Mouse (Mus musculus) right cerebral cortex, postnatal 36 days (tissue): Measurements from ENCODE around the gene Gm45062.

Experiments
- DNase-seq, 2 experiments: peaks; one replicate each; pipeline ENCODE4 v3.0.0; 2022; ENCODE audit warnings: low spot score in 2 of 2, mixed read lengths in 1 of 2

The Gm45062 gene

DNA sequence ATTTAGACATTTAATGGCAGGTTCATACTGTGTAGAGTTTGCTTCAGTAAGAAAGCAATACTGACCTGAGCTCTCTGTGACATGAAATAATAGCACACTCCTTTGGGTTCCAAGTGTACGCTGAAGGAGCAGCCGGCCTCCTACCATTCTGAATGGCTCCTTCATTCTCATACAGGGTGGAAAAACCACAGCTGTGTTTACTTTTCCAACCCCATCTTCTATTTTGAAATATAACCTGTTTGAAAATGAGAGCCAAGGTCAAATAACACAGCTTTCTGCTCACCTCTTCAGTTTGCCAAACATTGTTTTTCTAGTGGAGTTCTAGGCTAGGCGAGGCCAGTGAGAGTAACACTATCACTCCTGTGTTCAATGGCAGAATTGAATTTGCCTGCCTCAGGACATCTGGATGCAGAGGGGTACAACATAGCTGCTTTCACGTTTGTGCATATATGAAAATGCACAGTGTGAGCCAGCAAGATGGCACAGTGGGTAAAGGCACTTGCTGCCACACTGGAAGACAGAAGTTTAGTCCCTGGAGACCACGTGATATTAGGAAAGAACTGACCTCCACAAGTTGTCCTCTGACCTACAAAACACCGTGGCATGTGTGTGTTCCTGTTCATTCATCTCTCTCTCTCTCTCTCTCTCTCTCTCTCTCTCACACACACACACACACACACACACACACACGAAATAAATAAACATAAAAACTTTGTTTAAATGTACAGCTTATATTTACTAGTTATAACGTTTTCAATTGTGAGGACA is 157.7 kb downstream of the Gm45062 start:
- no peak for DNase-seq

DNA sequence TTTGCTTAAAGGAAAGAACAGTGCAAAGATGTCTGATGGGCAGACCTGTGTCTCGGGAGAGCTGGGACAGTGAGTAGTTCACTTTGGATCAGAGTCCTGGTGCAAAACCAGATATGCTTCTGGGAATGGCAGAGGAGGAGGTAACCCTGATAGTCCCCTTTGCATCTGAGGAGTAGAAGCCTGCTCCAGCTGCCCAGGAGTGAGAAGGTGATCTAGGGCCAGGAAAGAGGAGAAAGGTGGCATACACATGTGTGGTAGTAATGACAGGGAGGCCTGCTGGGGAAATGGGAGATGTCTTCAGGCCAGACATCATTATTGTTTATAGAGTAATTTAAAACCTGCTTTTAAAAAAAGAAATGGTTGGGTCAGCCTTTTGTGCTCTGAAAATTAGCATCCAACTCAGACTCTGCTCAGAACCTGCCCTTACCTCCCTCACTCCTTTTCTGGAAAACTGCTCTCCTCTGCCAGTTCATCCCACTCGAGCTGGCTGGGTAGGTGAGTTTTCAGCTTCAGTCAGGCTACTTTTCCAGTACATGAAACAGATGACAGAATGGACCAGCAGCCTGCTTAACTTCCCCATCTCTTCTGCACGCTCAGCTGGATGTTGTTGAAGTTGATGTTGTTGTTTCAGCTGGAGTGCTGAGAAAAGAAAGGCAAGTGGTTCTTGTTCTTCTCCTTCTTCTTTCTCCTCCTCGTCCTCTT is 160.4 kb downstream of the Gm45062 start:
- DNase-seq: no peak

DNA sequence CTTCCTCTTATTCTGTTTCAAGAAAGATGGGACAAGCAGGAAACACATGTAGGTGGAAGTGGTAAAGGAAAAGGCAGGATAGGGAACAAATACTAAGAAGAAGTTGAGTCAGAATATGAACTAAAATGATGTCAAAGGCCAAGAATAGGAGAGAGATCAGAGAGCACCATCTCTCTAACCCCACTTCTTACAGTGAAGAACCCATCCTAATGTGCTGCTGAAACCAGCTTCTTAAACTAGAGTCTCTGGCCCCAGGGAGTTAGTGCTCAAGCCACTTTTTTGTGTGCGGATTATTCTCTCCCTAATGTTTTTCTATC is 160.9 kb downstream of the Gm45062 start:
- no peak for DNase-seq

DNA sequence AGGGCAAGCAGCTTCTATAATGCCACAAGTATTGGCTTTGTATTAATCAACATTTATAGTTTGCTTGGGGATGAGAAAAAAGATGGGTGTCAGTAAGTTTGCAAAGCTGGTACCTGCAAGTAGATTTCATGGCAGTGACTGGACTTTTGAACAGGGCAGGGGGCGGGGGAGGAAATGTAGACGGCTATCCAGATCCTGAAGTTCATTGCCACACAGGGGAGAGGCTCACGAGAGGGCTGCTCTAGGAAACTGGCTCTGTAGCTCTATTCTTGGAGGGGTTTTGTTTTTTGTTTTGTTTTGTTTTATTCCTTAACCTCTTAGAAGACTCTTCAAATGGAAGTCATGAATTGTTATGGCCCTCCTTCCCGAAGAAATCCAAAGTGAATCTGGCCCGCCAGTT is 162.2 kb downstream of the Gm45062 start:
- no peak for DNase-seq

DNA sequence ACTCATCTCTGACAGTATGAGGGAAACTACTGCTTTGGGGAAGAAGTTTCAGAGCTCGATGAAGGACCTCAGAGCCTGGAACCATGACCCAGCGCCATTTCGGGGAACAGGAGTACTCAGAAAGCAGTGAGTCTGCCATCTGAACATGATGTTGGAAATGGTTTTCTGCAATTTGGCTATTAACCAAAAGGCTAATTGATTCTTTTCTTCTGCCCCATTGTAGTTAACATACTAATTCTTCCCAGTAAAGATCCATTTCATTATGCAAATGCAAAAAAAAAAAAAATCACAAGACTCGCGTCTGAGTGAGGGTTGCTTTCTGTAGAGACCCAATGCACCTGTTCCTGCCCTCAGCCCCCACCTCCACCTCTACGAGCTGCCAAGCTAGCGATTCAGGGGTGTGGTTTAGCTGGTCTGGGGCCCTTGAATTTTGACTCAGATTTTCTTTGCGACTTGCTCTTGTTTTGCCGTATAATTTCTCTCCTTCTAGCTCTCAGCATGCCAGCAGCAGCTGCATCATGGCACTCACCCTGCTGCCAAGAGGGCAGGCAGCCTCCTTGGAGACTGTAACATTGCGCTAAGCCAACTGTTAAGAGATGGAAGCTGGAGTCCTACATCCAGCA is 162.8 kb downstream of the Gm45062 start:
- DNase-seq: no peak

DNA sequence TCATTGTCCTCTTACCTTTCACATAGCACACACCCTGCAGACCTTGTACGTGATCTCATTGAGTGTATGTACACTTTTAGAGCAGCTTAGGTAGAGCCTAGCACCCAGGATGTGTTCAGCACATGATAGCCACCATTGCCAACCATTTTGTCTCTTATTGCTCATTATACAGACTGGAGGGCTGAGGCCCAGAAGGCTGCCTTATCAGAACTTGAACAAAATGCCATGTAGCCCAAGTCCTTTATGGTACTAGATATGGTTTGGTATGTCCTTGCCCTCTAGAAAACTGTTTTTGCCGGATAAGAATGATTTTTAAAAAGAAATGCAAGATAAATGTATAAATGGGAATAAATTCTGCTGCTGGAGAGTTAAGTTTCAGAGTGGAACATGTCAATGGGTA is 163.9 kb downstream of the Gm45062 start:
- no peak for DNase-seq

DNA sequence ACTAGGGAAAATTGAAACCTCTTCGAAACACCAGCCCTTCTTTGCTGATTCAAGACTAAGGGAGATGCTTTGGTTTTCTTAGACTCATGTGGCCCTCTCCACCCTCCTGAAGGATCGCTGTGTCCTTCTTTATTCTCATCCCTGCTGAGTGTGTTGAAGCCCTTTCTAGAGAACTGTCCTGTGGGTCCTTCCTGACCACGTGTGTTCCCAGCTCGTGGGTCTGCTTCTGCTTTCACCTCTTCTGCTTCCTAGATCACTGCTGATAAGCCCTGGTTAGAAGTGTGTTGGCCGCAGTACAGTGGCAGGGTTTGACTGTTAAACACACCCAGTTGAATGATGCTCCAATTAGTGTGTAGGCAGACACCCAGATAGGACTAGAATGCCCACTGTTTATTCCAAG is 168.4 kb downstream of the Gm45062 start:
- no peak for DNase-seq

DNA sequence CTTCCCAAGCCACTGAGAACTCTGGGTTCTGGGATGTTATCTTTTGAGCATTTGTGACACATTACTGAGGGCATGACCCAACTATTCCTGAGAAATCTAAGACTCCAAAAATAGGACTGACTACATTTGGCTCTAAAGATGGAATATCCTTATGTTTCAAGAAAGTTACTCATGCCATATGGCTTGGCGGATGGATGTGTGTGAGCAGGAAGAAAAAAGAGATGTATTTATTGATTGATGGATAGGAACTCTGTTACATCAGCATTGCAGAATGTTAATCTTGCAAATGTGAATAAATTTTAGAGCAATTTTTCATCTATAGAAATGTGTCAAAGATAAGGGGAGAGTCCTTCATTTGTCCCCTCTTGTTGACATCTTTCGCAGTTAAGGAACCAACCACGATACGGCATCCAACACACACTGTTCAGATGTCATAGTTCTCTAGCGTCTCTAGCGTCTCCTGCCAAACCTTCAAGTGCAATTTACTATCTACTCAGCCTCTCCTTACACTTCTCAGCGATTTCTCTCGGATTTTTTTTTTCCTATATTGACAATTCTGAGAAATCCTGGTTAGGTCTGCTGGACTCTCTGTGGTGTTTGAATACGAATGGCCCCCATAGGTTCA is 171.5 kb downstream of the Gm45062 start:
- no peak for DNase-seq

DNA sequence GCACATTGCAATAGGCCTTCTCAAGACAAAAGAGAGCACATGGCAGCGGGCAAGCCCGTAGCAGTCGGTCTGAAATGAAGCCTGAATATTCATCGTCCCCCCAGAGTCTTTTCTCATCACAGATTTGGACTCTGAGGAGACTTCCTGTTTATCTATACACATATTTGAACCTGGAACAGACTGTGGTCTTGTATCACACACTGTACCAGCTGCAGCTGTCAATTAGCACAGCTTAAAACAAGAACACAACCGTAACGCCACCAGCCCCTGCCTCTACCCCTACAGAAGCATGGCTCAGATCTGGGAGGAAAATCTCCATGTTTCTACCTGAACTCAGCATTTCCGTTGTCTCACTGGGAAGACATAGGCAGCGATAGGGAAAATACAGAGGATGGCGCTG is 173.9 kb downstream of the Gm45062 start:
- DNase-seq: no peak

DNA sequence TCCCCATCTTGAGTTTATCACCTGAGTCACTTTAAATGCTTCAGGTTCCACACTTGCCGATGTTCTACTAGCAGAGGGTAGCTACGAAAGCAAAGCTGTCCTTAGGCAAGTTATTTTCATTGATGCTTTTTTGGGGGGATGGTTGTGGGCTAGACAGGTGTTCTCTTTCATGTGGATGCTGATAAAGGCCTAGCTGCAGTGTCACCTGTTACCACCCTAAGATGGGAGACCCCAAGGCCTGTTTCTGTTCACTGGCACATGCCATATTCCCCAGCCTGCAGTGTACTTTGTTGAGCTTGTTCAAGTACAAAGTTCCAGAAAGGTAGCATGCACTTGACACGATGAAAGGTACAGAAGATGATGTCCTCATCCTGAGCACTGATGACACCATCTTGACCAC is 178.7 kb downstream of the Gm45062 start:
- no peak for DNase-seq

DNA sequence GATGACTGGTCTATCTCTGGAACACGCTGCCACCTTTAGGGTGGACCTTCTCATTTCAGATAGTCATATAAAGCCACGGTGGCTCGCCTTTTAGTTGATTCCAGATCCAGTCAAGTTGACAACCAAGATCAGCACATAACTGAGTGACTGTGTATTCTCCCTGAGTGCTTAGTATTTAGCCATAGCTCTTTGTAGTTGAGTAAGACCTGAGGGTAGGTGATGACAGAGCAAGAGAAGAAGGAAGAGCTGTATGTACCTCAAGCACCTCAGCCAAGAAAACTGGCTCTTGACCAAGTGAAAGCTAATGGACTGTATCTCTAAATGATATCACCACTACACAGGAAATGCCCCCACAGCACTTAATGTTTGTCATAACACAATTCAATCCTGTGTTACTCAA is 182.6 kb downstream of the Gm45062 start:
- no peak for DNase-seq

DNA sequence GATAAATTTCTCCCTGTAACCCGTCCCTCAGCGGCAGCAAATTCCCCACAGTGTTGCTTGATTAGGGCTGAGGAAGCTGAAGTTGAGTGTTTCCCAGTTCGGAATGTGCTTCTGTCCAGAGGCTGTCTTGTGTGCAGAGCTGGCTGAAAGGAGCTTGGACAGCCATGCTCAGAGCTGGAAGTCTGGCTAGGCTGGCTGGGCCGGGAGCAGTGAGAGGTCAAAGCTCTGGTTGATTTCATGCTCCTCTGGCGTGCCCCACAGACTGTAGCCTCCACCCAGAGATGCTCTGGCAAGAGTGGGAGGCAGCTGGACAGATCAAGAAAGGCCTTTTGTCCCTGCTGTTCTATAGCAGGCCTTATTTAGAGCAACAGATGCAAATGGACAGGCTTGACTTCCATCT is 187.5 kb downstream of the Gm45062 start:
- DNase-seq: peak in 1 of 2 experiments; percentile 16

DNA sequence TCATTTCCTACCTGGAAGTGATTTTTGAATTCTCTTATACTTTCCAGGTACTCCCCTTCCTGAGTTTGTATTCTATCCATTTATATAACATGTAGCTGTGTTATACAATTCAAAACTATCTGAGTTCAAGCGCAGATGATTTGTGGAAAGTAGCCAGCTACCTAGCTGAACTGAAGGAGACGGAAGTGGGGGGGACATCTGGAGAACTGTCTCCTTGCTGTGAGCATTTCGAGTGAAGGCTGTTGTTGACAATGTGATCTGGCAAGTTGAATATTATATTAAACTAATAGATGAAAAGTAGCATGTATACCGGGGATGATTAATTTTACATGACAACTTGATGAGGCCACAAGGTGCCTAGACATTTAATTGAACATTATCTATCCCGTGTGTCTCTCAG is 196.3 kb downstream of the Gm45062 start:
- DNase-seq: no peak

DNA sequence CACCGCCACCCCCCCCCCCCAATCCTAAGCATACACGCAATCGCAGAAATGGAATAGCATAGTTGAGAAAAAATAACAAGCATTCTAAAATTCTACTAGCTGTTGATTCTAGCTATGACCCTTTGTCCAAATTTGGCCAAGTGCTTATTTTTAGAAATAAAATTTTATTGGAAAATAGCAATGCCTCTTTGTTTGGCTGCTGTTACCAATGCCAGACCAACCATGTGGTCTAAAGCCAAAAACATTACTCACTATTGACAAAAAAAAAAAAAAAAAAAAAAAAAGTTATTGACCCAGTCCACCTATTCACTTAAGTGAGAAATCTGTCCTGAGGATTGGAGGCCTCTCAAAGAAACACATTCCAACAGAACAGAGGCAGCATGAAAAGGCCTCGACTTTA is 199.3 kb downstream of the Gm45062 start:
- DNase-seq: no peak

DNA sequence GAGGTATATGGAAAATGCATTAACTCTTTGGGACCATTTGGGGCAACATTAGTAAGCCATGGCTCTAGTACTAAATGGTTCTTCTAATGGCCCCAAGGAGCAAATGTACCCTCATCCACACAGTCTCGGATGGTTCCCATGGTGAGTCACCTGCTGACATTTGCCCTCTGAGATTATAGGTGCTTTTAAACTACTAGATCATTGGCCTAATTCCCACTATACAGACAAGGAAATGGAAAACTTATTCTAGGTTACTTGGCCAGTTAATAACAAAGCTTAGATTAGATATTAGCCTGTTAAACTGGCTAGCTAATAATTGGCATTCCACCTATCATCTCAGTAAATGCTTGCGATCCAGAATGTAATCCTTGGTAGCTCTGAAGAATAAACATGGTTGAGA is 203.2 kb downstream of the Gm45062 start:
- DNase-seq: no peak

DNA sequence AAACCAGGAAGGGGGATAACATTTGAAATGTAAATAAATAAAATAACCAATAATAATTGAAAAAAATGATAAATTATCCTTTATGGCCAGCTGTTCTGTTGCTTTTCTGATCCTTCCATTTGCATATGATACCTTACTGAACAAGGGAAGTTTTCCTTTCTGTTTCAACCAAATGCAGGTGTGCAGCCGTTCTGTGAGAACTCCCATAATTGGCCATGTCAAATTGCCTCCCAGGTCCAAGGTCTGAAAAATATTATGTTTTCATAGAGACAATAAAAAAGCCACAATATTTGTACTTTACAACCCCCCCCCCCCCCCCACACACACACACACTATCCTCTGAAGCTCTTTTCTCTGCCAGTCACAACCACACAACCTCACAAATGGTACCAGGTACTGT is 206.1 kb downstream of the Gm45062 start:
- no peak for DNase-seq

DNA sequence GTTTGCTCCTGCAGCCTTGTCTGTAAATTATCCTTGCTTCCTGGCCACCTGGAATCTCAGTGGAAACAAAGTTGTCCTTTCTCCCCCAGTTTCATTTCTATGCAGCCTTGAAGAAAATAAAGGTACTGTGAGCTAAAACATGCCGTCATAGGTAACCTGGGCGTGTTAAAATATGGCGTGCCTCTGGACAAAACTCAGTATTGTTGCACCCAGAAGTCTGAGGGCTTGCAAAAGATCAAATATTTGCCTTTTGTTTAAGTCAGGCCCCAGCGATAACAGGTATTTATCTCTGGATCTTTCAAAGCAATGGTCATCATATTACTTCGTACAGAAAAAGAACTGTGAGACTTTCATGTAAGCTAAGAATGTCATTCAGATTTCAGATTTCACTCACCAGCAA is 206.7 kb downstream of the Gm45062 start:
- no peak for DNase-seq

DNA sequence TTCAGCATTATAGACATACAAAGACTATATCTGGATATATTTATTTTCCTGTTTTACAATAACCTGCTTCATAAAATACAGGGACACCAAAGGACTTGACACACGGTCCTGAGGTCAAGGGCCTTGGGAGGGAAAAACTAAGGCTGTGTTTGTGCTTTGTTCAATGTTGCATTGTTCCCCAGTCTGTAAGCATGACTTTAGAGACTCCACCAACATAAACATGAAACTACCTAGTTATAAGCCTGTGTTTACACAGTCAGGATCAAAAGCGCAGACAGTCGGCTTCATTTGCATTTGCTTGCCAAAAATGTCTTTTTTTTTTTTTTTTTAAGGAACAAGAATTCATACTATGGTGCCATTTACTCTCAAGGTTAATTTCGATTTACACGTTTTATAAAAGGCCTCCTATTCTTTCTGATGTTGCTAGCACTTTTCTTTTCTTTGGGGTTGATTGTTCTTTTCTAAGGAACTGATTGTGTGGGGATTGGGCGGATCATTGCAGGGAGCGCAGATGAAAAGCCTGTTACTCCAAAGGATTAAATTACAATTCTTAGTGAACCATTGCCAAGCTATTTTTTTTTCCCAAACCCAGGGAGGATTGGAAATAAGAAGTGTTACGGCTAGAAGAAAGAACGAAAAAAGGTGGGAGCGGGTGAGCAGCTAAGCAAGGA is 208.6 kb downstream of the Gm45062 start:
- no peak for DNase-seq

DNA sequence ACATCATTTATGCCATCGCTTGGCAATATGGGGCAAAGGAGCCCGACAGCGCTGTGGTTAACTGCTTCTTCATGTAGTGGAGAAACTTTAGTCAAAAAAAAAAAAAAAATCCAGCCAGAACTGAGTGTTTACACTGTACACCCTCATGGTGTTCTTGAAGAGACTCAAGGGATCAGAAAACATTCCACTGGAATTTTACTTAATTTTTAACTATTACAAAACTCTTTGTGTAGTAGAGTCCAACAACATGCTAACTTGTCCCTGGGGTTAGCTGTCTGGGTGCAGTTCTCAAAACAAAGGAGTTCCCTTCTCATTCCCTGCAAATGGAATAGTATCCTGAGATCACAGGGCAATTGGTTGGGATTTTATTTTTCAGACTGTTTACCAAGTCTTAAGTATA is 210.7 kb downstream of the Gm45062 start:
- DNase-seq: no peak

DNA sequence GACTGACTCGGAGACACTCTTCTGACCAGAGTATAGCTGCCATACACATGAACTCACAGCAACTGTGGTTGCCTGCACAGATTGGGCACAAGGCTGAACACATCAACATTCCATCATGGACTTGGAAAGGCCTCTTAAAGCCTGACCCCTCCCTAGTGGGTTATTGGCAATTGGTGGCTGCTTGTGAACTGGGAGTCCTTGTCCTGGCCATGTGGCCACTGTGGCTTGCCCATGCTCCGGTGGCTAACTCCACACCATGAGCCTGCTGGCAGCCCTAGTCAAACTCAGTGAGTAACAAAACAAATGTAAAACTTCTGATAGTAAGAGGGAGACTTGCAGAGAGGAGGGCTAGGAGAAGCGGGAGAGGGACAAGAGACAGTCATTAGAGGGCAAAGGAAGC is 212.9 kb downstream of the Gm45062 start:
- no peak for DNase-seq

DNA sequence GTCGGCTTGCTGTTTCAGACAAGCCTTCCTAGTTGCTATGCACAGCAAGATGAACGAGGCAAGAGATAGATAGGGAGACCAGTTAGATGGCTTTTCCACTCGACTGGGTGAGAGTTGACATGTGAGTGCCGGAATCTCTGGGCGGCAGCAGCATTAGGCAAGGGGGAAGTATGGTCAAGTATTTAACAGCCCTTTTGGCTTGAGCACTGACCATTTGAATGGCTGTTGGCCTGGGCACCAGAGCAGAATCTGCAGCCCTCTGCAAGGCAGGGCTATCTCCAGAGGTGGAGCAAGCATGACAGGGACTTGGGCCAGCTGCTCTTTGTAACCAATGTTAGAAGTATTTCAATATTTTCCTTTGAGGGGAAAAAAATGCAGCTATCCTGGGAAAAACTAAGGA is 213.7 kb downstream of the Gm45062 start:
- no peak for DNase-seq

DNA sequence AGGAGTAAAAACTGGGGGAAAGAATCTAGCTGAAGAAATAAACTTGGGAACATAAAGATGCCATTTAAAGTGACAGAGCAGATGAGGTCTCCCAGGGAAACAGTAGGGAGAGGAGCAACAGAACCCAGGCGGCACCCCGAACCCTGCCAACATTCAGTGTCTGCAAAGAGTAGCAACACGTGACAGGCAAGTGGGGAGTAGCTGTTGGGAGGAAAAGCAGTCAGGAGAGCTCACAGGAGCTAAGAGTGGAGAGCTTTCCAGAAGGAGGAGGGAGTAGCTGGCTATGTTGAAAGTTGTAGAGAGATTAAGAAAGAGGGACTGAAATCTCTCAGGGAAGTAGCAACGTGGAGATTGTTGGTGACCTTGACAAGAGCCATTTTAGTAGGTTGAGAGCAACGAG is 214.2 kb downstream of the Gm45062 start:
- DNase-seq: no peak
